Mouse (Mus musculus) testis, adult 2 months (tissue): ENCODE data around the gene Speer4d. TPM values are rescaled to one million over a fixed set of nuclear protein-coding genes. Genes with fewer than 3 reads are reported as not detected.
"Not testable (repeated sequence)": the region's sequence is repeated elsewhere in the genome, so short reads cannot be mapped to it uniquely, and the experiment has no call there.

Source experiments
- H3K27ac ChIP-seq: fragments of 200-500 bp; 2 replicates; pipeline ENCODE4 v1.5.1; 2012; ENCODE audit warnings: low read depth, low read length; ENCODE audit not compliant: control insufficient read depth, insufficient read depth
- H3K27me3 ChIP-seq: fragments of 200-500 bp; 2 replicates; pipeline ENCODE4 v1.6.1; 2012; ENCODE audit warnings: mild to moderate bottlenecking, low read length, moderate library complexity; ENCODE audit not compliant: control insufficient read depth, insufficient read depth
- H3K36me3 ChIP-seq: fragments of 200-500 bp; 2 replicates; pipeline ENCODE4 v1.6.1; 2012; ENCODE audit warnings: mild to moderate bottlenecking, low read length; ENCODE audit not compliant: control insufficient read depth, insufficient read depth
- H3K4me1 ChIP-seq: fragments of 200-500 bp; 2 replicates; pipeline ENCODE4 v1.6.1; 2012; ENCODE audit warnings: low read length; ENCODE audit not compliant: control insufficient read depth, insufficient read depth
- H3K4me3 ChIP-seq: fragments of 200-500 bp; 2 replicates; pipeline ENCODE4 v1.5.1; 2012; ENCODE audit warnings: low read depth, mild to moderate bottlenecking, low read length, moderate library complexity, mixed read lengths; ENCODE audit not compliant: control insufficient read depth
- polyA plus RNA-seq: library from polyadenylated mRNA; depleted of rRNA; stranded (reverse); fragments of >200 nt; gene quantifications from 2 replicates; pipeline ENCODE4 v1.2.3, GENCODE M21; 2012; rRNA removed

The Speer4d gene
- 0.93 and 1.6 TPM in 2 replicates for polyA plus RNA-seq

DNA sequence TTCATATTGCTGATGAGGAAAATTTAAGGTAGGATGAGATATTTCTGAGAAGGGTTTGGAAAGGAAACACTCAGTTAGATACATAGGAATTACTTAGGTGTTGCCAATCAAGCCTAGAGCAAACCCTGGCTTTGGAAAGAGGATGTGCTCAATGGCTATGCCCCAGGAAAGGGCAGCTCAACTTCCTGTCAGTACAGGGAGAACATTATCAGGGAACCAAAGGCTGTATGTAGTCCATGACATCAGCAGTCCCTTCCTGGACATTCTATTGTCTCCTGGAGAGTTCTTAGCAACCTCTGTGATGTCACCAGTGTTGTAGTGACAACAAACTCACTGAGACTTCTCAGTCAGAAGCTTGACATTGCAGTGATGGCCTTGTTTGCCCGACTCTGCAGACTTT is at the start of gene Speer4d:
Speer4d (plus strand) TSS at position 301 of the 400 bp plus-strand sequence.
- H3K4me3 ChIP-seq = peak within 1 kb of the TSS; percentile 84
- not testable (repeated sequence) for H3K4me1 ChIP-seq, H3K27ac ChIP-seq, H3K27me3 ChIP-seq, H3K36me3 ChIP-seq

DNA sequence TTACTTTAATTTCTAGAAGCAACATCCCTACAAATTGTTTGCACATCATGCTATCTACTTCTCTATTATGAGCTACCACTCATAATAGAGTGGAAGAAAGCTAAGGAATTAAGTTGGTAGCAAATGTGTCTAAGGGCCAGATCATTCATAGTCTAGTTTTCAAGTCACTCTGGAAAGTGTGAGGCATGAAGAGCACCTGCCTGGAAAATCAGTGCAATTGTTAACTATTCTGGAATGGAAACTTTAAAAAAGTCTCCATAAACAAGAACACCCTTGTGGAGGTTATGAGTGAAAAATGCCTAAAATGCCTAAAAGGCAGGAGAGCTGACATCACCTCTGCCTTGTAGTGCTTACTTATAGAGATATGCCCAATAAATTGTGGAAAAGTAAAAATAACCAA is 45.1 kb upstream of the Speer4d start:
- H3K4me3 ChIP-seq, H3K27me3 ChIP-seq, H3K27ac ChIP-seq, H3K4me1 ChIP-seq, H3K36me3 ChIP-seq: not testable (repeated sequence)

DNA sequence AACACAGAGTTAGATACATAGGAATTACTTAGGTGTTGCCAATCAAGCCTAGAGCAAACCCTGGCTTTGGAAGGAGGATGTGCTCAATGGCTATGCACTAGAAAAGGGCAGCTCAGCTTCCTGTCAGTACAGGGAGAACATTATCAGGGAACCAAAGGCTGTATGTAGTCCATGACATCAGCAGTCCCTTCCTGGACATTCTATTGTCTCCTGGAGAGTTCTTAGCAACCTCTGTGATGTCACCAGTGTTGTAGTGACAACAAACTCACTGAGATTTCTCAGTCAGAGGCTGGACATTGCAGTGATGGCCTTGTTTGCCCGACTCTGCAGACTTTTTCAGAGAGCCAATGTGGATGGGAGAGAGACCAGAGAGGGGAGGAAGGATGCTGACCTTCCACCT is 41.8 kb upstream of the Speer4d start, which contains the start of gene Gm21083:
Gm21083 (plus strand) TSS at position 301 of the 400 bp plus-strand sequence.
- not testable (repeated sequence) for H3K4me1 ChIP-seq, H3K27me3 ChIP-seq, H3K36me3 ChIP-seq, H3K27ac ChIP-seq
- peak within 1 kb of the TSS; percentile 66 for H3K4me3 ChIP-seq

DNA sequence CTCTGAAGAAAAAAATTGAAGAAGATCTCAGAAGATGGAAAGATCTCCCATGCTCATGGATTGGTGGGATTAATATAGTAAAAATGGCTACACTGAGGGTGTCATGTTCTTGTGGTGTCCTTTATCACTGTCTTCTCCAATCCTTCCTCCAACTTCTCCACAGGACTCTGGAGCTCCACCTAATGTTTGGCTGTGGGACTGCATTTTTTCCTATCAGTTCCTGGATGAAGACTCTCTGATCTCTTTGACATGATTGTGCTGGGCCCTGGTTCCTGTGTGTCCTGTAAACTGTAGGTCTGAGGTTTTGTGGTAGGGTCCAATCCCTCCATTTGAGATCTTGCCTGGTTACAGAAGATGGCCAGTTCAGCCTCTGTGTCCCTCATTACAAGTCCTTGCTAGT is 32.5 kb upstream of the Speer4d start:
- not testable (repeated sequence) for H3K4me1 ChIP-seq, H3K27ac ChIP-seq, H3K4me3 ChIP-seq, H3K36me3 ChIP-seq, H3K27me3 ChIP-seq

DNA sequence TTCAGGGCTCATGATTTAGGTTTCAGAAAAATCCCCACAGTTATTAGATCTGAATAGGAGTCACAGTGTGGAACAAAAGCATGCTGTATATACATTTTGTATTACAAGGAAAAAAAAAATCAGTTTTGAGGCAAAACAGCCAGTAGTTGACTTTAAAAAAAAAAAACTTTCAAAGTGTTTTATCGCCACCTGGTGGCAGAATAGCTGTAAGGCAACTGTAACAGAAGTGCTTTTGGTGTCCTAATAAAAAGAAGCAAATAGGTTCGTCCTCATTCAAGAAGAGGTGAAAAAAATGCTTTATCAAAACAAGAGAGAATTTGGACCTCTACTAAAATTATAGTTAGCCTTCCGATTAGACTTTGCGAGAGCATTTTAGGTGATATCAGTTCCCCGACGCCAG is 30.6 kb upstream of the Speer4d start:
- not testable (repeated sequence) for H3K4me1 ChIP-seq, H3K27ac ChIP-seq, H3K27me3 ChIP-seq, H3K36me3 ChIP-seq, H3K4me3 ChIP-seq

DNA sequence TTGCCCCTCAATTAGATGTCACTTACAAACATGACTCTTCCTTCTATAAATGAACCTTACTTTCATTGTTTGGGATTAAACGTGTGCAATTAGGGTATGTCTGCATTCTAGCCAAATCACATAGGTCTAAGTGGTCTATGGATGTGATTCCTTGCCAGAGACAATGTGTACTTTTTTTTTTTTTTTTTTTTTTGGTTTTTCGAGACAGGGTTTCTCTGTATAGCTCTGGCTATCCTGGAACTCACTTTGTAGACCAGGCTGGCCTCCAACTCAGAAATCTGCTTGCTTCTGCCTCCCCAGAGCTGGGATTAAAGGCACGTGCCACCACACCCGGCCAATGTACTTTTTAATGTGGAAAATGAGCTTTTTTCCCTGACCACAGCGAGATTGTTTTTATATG is 28.2 kb upstream of the Speer4d start:
- H3K36me3 ChIP-seq, H3K27me3 ChIP-seq, H3K27ac ChIP-seq, H3K4me1 ChIP-seq, H3K4me3 ChIP-seq: not testable (repeated sequence)

DNA sequence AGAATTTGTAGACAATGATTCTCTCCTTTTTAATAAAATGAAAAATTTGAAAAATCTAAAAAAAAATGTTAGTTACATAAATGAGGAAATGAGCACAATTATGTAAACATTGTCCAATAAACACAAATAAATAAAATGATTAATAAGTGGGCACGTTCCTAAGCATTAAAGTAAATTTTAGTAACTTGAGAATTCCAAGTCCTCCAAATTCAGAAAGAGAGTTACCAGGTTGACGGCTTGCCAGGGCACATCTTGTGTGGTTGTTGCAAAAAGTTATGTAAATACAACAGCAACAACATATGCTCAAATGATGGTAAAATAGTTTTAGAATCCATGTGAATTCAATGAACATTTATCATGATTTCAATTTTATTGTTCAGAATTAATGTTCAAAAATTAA is 27.3 kb upstream of the Speer4d start:
- H3K36me3 ChIP-seq, H3K27ac ChIP-seq, H3K27me3 ChIP-seq, H3K4me1 ChIP-seq, H3K4me3 ChIP-seq: not testable (repeated sequence)

DNA sequence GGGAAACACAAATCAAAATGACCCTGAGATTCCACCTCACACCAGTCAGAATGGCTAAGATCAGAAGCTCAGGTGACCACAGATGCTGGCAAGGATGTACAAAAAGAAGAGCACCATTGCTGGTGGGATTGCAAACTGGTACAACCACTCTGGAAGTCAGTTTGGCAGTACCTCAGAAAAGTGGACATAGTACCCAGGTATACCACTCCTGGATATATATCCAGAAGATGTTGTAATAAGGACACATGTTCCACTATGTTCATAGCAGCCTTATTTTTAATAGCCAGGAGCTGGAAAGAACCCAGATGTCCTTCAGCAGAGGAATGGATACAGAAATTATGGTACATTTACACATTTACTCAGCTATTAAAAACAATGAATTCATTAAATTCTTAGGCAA is 20.0 kb upstream of the Speer4d start:
- H3K27me3 ChIP-seq, H3K36me3 ChIP-seq, H3K4me3 ChIP-seq: not testable (repeated sequence)

DNA sequence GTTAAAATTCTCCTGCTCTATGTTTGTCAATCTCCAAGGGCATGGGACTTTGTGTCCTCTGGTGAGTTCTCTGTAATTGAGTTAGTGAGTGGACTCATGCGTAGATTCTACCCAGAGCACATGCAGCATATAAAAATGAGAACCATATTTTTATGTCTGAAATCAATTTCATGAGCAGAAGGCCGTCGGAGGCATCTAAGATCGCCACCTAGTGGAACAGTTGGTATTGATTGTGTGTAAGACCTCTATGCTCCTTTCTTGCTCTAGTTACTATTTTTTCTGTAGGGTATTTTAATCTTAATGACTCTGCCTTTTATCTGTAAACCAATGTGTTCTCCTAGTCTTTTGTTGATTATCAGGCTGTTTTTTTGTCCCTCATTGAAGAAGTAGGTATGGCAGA is 18.5 kb upstream of the Speer4d start:
- not testable (repeated sequence) for H3K27me3 ChIP-seq, H3K4me3 ChIP-seq, H3K27ac ChIP-seq, H3K36me3 ChIP-seq, H3K4me1 ChIP-seq

More for the DNA sequence above, 20.0 kb upstream of the Speer4d start:
- not testable (repeated sequence) for H3K27ac ChIP-seq, H3K4me1 ChIP-seq

DNA sequence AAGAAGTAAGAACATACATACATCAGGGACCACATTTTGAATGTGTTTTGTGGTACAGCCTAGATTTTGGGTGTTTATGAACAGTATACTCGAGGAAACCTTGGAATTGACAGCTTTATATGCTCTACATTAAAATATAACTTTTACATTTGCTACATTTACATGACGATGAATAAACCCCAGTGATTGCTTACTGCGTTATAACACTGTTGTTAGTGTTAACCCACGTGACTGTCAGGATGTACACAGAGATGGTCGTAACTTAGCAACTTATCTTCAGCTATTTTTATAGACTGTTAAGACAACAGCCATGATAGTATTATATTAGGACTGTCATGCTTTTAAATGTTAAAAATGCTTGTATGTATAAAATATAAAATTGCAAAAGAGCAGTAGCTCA is 17.4 kb upstream of the Speer4d start:
- not testable (repeated sequence) for H3K36me3 ChIP-seq, H3K4me1 ChIP-seq, H3K27me3 ChIP-seq, H3K4me3 ChIP-seq, H3K27ac ChIP-seq

DNA sequence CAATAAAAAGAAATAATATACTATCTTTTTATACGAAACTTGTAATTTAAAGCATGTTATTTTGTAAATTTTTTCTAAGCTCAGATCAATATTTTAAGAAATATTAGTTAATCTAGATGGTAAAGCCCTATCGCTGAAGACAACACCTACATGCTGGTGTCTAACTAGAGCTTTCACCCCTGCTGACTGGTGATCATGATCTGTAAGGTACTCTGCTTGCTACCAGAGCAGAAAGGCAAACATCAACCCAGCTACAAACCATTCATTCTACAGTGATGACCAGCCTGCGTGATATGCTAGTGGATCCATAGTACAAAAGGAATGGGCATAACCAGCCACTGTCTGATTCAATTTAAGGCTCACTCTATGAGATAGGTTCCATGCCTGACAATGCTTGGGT is 16.9 kb upstream of the Speer4d start:
- not testable (repeated sequence) for H3K4me3 ChIP-seq, H3K27ac ChIP-seq, H3K36me3 ChIP-seq, H3K4me1 ChIP-seq, H3K27me3 ChIP-seq

DNA sequence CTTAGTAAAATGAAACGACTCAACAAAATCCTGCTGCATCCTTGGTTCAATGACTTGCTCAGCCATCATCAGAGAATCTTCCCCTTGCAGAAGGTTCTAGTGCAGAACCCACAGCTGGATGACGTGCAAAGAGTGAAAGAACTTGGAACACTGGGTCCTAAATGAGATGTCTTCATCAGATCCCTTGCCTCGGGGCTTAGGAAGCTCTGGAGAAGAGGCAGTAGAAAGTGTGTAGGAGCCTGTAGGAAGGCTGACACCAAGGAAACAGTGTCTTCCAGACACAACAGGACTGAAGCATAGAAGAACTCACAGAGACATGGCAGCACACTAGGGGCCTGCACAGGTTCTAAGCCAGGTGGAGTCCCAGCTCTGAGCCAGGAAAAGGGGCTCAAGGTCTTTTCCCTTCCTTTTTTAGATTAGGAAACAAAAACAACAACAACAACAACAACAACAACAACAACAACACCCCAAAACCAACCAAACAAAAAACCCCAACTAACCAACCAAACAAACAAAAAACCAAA is 16.4 kb upstream of the Speer4d start:
- H3K27me3 ChIP-seq, H3K4me1 ChIP-seq, H3K4me3 ChIP-seq, H3K36me3 ChIP-seq, H3K27ac ChIP-seq: not testable (repeated sequence)

DNA sequence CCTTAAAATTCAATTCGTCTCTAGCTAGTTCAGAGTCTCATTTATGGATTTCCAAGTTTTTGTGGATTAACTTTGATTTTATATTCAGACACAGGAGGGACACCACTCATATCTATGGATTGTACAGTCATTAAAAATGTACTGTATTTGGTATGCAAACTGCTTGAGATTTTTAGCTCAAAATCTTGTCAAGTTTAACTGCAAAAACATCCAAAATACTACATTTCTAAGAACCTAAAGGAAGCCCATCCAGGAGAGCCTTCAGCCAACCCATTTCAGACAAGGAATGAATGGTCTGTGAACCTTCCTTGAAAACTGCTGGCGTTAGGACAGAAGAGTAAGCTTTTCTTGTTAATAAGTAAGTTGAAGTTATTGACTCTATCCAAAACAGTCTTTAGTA is 15.9 kb upstream of the Speer4d start:
- not testable (repeated sequence) for H3K36me3 ChIP-seq, H3K4me1 ChIP-seq, H3K27me3 ChIP-seq, H3K27ac ChIP-seq, H3K4me3 ChIP-seq
